7 mouse cellular contexts compared by ENCODE assay signal in genomic region chr8:126588636-126589506, GRCm38 (mm10). TPM values are rescaled to one million over a fixed set of nuclear protein-coding genes. Genes with fewer than 3 reads are reported as not detected.
DNase-seq lines count a peak whose midpoint lies in the region; ATAC-seq and TF ChIP-seq lines count a peak whose summit lies in the region.

No protein-coding gene starts in this region.

- peaks cover 9 to 18% of the 10 kb centered on the region in 2 experiments; a peak in 3 of 4 replicates for H3K4me1 ChIP-seq in MEL (ENCODE audit: control insufficient read depth in 1 of 2, insufficient read depth in 2 of 2, low read length in 2 of 2)
- H3K4me1 ChIP-seq in heart, embryonic 10.5 days: peaks cover 50% of the 10 kb centered on the region
- H3K4me1 ChIP-seq in limb, embryonic 10.5 days: peaks cover 81% of the 10 kb centered on the region
- H3K4me1 ChIP-seq in neural tube, embryonic 14.5 days (ENCODE audit: control insufficient read depth, insufficient read depth, low read length): peaks cover 60% of the 10 kb centered on the region

- 7% methylated on average over 11 of the region's 11 CpGs for WGBS in heart, embryonic 10.5 days
- 33% methylated on average over 11 of the region's 11 CpGs for WGBS in limb, embryonic 10.5 days
- WGBS in neural tube, embryonic 14.5 days: 49% methylated on average over 11 of the region's 11 CpGs

- no peak for TF ChIP-seq CTCF in MEL (IDR thresholded peaks at IDR 0.05 in 2 of 3, conservative IDR thresholded peaks at IDR 0.05 in 1 of 3; ENCODE audit: control insufficient read depth in 1 of 3, insufficient read depth in 1 of 3, low read depth in 2 of 3, low read length in 3 of 3, poor library complexity in 1 of 3, severe bottlenecking in 1 of 3)

- no peak for TF ChIP-seq POLR2A in MEL (IDR thresholded peaks at IDR 0.05; ENCODE audit: control insufficient read depth in 1 of 2, insufficient read depth in 1 of 2, low read depth in 1 of 2, low read length in 2 of 2, poor library complexity in 1 of 2)

- ATAC-seq in neural tube, embryonic 14.5 days (ENCODE audit: low read depth): no peak

- H3K9ac ChIP-seq in MEL (ENCODE audit: control insufficient read depth, low read depth, low read length, poor library complexity, severe bottlenecking): peak overlapping the region; percentile 88
- peak overlapping the region; percentile 26; the same call in 1 of the 2 replicates for H3K9ac ChIP-seq in neural tube, embryonic 14.5 days (replicated peaks; ENCODE audit: low read depth, low read length)

- H3K79me2 ChIP-seq in MEL (ENCODE audit: control insufficient read depth, insufficient read depth, low read length, poor library complexity): peaks cover 76% of the 10 kb centered on the region

- TF ChIP-seq RAD21 in MEL (IDR thresholded peaks at IDR 0.05; ENCODE audit: low read depth, low read length): no peak

- peak; percentile 54 to 82 for TF ChIP-seq EP300 in MEL (IDR thresholded peaks at IDR 0.05; ENCODE audit: low read depth in 1 of 2, low read length in 2 of 2)

- H3K27me3 ChIP-seq in MEL (ENCODE audit: control insufficient read depth in 1 of 2, insufficient read depth in 2 of 2, low read length in 2 of 2): no peaks in the 10 kb centered on the region
- no peaks in the 10 kb centered on the region for H3K27me3 ChIP-seq in heart, embryonic 10.5 days (ENCODE audit: insufficient read depth, poor library complexity, severe bottlenecking)
- H3K27me3 ChIP-seq in limb, embryonic 10.5 days (ENCODE audit: low read depth, poor library complexity, severe bottlenecking): no peaks in the 10 kb centered on the region
- H3K27me3 ChIP-seq in neural tube, embryonic 14.5 days (ENCODE audit: control insufficient read depth, insufficient read depth, low read length): no peaks in the 10 kb centered on the region

- peaks cover 19 to 36% of the 10 kb centered on the region in 2 experiments for H3K36me3 ChIP-seq in MEL (ENCODE audit: control insufficient read depth in 1 of 2, insufficient read depth in 2 of 2, low read length in 2 of 2)
- peaks cover 32% of the 10 kb centered on the region for H3K36me3 ChIP-seq in heart, embryonic 10.5 days
- peaks cover 38% of the 10 kb centered on the region for H3K36me3 ChIP-seq in limb, embryonic 10.5 days
- H3K36me3 ChIP-seq in neural tube, embryonic 14.5 days (ENCODE audit: control insufficient read depth, insufficient read depth, low read length): peaks cover 8% of the 10 kb centered on the region; the same call in 1 of the 2 replicates

- H3K4me3 ChIP-seq in MEL (ENCODE audit: control insufficient read depth in 1 of 2, insufficient read depth in 1 of 2, low read depth in 2 of 2, low read length in 2 of 2): peak overlapping the region; percentile 90 to 97
- peak overlapping the region; percentile 100 for H3K4me3 ChIP-seq in heart, embryonic 10.5 days
- H3K4me3 ChIP-seq in limb, embryonic 10.5 days: peak overlapping the region; percentile 100
- peak overlapping the region; percentile 100 for H3K4me3 ChIP-seq in neural tube, embryonic 14.5 days (ENCODE audit: low read depth, low read length)

- DNase-seq in CD4-positive helper T cell, adult 2 months (ENCODE audit: low read depth, low spot score): peak; percentile 50
- peak; percentile 77 for DNase-seq in MEL (ENCODE audit: low read depth, low spot score)
- no peak for DNase-seq in heart, embryonic 10.5 days (ENCODE audit: low spot score)
- no peak for DNase-seq in limb, embryonic 10.5 days (ENCODE audit: low spot score)
- no peak for DNase-seq in testis, postnatal 14 days (ENCODE audit: low spot score)
- DNase-seq in left cerebral cortex, adult 9 months (ENCODE audit: low spot score in 2 of 2): no peak

- H3K4me2 ChIP-seq in neural tube, embryonic 14.5 days (ENCODE audit: low read depth, low read length): peak overlapping the region; percentile 98

- no peaks in the 10 kb centered on the region for H3K9me3 ChIP-seq in MEL (replicated peaks; ENCODE audit: insufficient read depth, low read length)
- H3K9me3 ChIP-seq in heart, embryonic 10.5 days: no peaks in the 10 kb centered on the region
- no peaks in the 10 kb centered on the region for H3K9me3 ChIP-seq in limb, embryonic 10.5 days (replicated peaks)
- H3K9me3 ChIP-seq in neural tube, embryonic 14.5 days (ENCODE audit: control insufficient read depth, low read length): no peaks in the 10 kb centered on the region

- H3K27ac ChIP-seq in MEL (ENCODE audit: control insufficient read depth, low read depth, low read length): peak overlapping the region; percentile 70
- H3K27ac ChIP-seq in heart, embryonic 10.5 days: peak overlapping the region; percentile 86
- no peak overlapping the region for H3K27ac ChIP-seq in limb, embryonic 10.5 days
- H3K27ac ChIP-seq in neural tube, embryonic 14.5 days (ENCODE audit: low read depth, low read length): no peak overlapping the region

TF ChIP-seq in MEL, 35 proteins besides CTCF, POLR2A, EP300 and RAD21:
- TF ChIP-seq JUND (IDR thresholded peaks at IDR 0.05; ENCODE audit: low read depth, low read length): no peak
- TF ChIP-seq ETS1 (IDR thresholded peaks at IDR 0.05; ENCODE audit: low read depth, low read length): peak; percentile 87
- no peak for TF ChIP-seq USF2 (IDR thresholded peaks at IDR 0.05; ENCODE audit: borderline replicate concordance in 1 of 2, insufficient read depth in 1 of 2, low read depth in 1 of 2, low read length in 2 of 2)
- 0 out of 2 replicates have a peak, but pooled peaks have one; percentile 57 for TF ChIP-seq POLR2AphosphoS2 (IDR thresholded peaks at IDR 0.05; ENCODE audit: low read length)
- TF ChIP-seq E2F4 (IDR thresholded peaks at IDR 0.05; ENCODE audit: borderline replicate concordance, low read depth, low read length): no peak
- TF ChIP-seq GATA1 (IDR thresholded peaks at IDR 0.05; ENCODE audit: low read depth, low read length): peak; percentile 72
- TF ChIP-seq SIN3A (IDR thresholded peaks at IDR 0.05; ENCODE audit: low read length): peak; percentile 61
- no peak for TF ChIP-seq CHD1 (IDR thresholded peaks at IDR 0.05; ENCODE audit: low read depth, low read length)
- TF ChIP-seq MXI1 (IDR thresholded peaks at IDR 0.05; ENCODE audit: low read depth, low read length): peak; percentile 21; the same call in 1 of the 2 replicates
- TF ChIP-seq NRF1 (IDR thresholded peaks at IDR 0.05; ENCODE audit: insufficient read depth, low read depth, low read length, poor library complexity, severe bottlenecking): no peak
- TF ChIP-seq RCOR1 (IDR thresholded peaks at IDR 0.05; ENCODE audit: low read depth, low read length): no peak; the same call in 1 of the 2 replicates
- TF ChIP-seq TBP (IDR thresholded peaks at IDR 0.05; ENCODE audit: low read depth, low read length): peak; percentile 11; the same call in 1 of the 2 replicates
- TF ChIP-seq TAL1 (IDR thresholded peaks at IDR 0.05; ENCODE audit: low read length): peak; percentile 76
- TF ChIP-seq ZMIZ1 (IDR thresholded peaks at IDR 0.05; ENCODE audit: low read depth, low read length): no peak
- TF ChIP-seq MYB (IDR thresholded peaks at IDR 0.05; ENCODE audit: low read depth, low read length): no peak
- no peak for TF ChIP-seq HCFC1 (IDR thresholded peaks at IDR 0.05; ENCODE audit: low read depth, low read length)
- peak; percentile 80 for TF ChIP-seq TCF12 (IDR thresholded peaks at IDR 0.05; ENCODE audit: low read depth, low read length)
- no peak for TF ChIP-seq UBTF (IDR thresholded peaks at IDR 0.05; ENCODE audit: borderline replicate concordance, insufficient read depth, low read depth, low read length)
- TF ChIP-seq SMC3 (IDR thresholded peaks at IDR 0.05; ENCODE audit: low read depth, low read length): no peak
- TF ChIP-seq ZC3H11A (IDR thresholded peaks at IDR 0.05; ENCODE audit: low read depth, low read length): no peak
- no peak for TF ChIP-seq KAT2A (conservative IDR thresholded peaks at IDR 0.05; ENCODE audit: low read depth, low read length)

RNA-seq across cellular contexts. Expression of gene Irf2bp2, which starts 4.9 kb away (rescaled TPM):
- 30.4 and 37.2 TPM in 2 replicates for total RNA-seq in MEL (2012; rRNA removed)
- polyA plus RNA-seq in MEL (2012; ENCODE audit: insufficient read depth in 1 of 2, insufficient read length in 2 of 2, low read depth in 1 of 2, low replicate concordance in 2 of 2, missing spikeins in 1 of 2): 10 to 100 TPM in 1 of 2 experiments, not detected in 1; 17.1 TPM
- 4.6 and 6.5 TPM in 2 replicates for polyA plus RNA-seq in heart, embryonic 10.5 days (2016; fragmentation: Nextera tagmentation; extraction: Ambion mirVana)
- polyA plus RNA-seq in limb, embryonic 10.5 days (2016; fragmentation: Nextera tagmentation; extraction: Ambion mirVana): 4.2 and 4.5 TPM in 2 replicates
- 8.5 and 8.8 TPM in 2 replicates for polyA plus RNA-seq in neural tube, embryonic 14.5 days (2014; fragmentation: Nextera tagmentation; extraction: Ambion mirVana)

Comparison
In these comparisons a context has a peak if more than half of its experiments do, and no peak if none do; other contexts are left out.
1. DNase-seq: peak in CD4-positive helper T cell, adult 2 months (single experiment) and MEL (single experiment); none in heart, embryonic 10.5 days (single experiment), limb, embryonic 10.5 days (single experiment), testis, postnatal 14 days (single experiment) and left cerebral cortex, adult 9 months (0 of 2).
2. H3K27ac ChIP-seq: peak in MEL (single experiment) and heart, embryonic 10.5 days (single experiment); none in limb, embryonic 10.5 days (single experiment) and neural tube, embryonic 14.5 days (single experiment).
3. Peak in every context shown above with its lines, with median percentiles within 50 percentile points of each other: H3K4me3 ChIP-seq.